Mouse (Mus musculus) lung, postnatal 0 days (tissue): Measurements from ENCODE around the gene Ap2b1.

ENCODE experiments used
- CTCF ChIP-seq: IDR thresholded peaks from 2 replicates; pipeline ENCODE4 v1.5.1; 2016; ENCODE audit warnings: antibody characterized with exemption, mild to moderate bottlenecking
- EP300 ChIP-seq: IDR thresholded peaks from 2 replicates; pipeline ENCODE4 v1.6.1; 2016; ENCODE audit warnings: antibody characterized with exemption, mild to moderate bottlenecking, control low read depth

DNA sequence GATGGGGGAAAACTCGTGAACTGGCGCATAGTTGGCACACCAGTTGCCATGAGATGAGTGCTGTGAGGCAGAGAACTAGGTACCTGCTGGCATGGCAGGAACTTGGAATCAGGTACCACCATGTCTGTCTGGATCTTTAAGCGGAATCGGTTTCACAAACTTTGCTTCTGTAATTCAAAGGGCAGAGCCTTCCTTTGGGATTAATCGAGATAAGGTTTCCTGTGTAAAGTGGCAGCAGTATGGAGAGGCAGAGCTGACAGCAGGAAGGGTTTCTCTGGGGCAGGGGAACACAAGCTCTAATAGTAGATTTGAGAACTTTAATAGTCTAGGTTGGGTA is 6.6 kb upstream of the Ap2b1 start:
- TF ChIP-seq EP300 (no peak), CTCF (no peak)
